Mouse (Mus musculus) CH12.LX (cell line): ENCODE data around the gene Hopx. TPM values are rescaled to one million over a fixed set of nuclear protein-coding genes. Genes with fewer than 3 reads are reported as not detected.

Source experiments
- DNase-seq: peaks from one replicate; pipeline ENCODE4 v3.0.0-alpha.2; 2013; ENCODE audit errors: extremely low read depth
- H3K27ac ChIP-seq: 2 replicates; pipeline ENCODE4 v1.5.1; 2012; ENCODE audit warnings: low read depth, mild to moderate bottlenecking, control low read depth, moderate library complexity; ENCODE audit not compliant: insufficient read depth
- H3K27me3 ChIP-seq: replicated peaks from 2 replicates; pipeline ENCODE3; 2012; ENCODE audit warnings: inconsistent platforms
- H3K36me3 ChIP-seq, 2 experiments: replicated peaks in 1 of 2; 2 replicates each; pipeline versions ENCODE3 to v1.6.1; 2012; ENCODE audit warnings: inconsistent platforms in 1 of 2, low read length in 1 of 2, mild to moderate bottlenecking in 1 of 2, mixed read lengths in 1 of 2, moderate library complexity in 1 of 2; ENCODE audit not compliant: control insufficient read depth in 1 of 2, insufficient read depth in 1 of 2
- H3K4me1 ChIP-seq, 2 experiments: 2 replicates each; pipeline ENCODE4 v1.6.1; 2012; ENCODE audit warnings: inconsistent platforms in 1 of 2, moderate library complexity in 1 of 2; ENCODE audit not compliant: insufficient read depth in 2 of 2, control insufficient read depth in 1 of 2
- H3K4me2 ChIP-seq: 2 replicates; pipeline ENCODE4 v1.6.1; 2012; ENCODE audit warnings: low read depth, mild to moderate bottlenecking, control low read depth; ENCODE audit not compliant: poor library complexity, insufficient read depth, severe bottlenecking
- H3K4me3 ChIP-seq, 3 experiments: fragments of 150-350 bp in 1 of 3; sonication (generic) in 1 of 3; replicated peaks in 1 of 3; 2 replicates each; pipeline versions ENCODE3 to v1.5.1; 2011 to 2012; ENCODE audit warnings: low read depth in 2 of 3, low read length in 2 of 3, mild to moderate bottlenecking in 2 of 3, moderate library complexity in 2 of 3, control low read depth in 1 of 3, improper control_type of control experiment in 1 of 3, inconsistent platforms in 1 of 3, mixed read lengths in 1 of 3; ENCODE audit not compliant: poor library complexity in 1 of 3
- H3K79me2 ChIP-seq: replicated peaks from 2 replicates; pipeline ENCODE4 v1.6.1; 2012; ENCODE audit warnings: mild to moderate bottlenecking, moderate library complexity; ENCODE audit not compliant: control insufficient read depth, poor library complexity, insufficient read depth, severe bottlenecking; ENCODE audit errors: extremely low read depth
- H3K9ac ChIP-seq: 2 replicates; pipeline ENCODE4 v1.6.1; 2012; ENCODE audit warnings: low read depth, mild to moderate bottlenecking, control low read depth, moderate library complexity; ENCODE audit not compliant: insufficient read depth
- H3K9me3 ChIP-seq: replicated peaks from 2 replicates; pipeline ENCODE3; 2012; ENCODE audit warnings: low read length, inconsistent platforms, mixed read lengths
- BHLHE40 ChIP-seq: IDR thresholded peaks from 2 replicates; pipeline ENCODE4 v1.6.1; 2011; ENCODE audit warnings: mild to moderate bottlenecking, low read depth, low read length, improper control_type of control experiment
- CHD1 ChIP-seq: IDR thresholded peaks from 2 replicates; pipeline ENCODE4 v1.6.1; 2012; ENCODE audit warnings: low read depth, low read length, improper control_type of control experiment, inconsistent platforms
- CHD2 ChIP-seq: IDR thresholded peaks from 2 replicates; pipeline ENCODE4 v1.6.1; 2011; ENCODE audit warnings: low read length, improper control_type of control experiment
- CTCF ChIP-seq, 2 experiments: IDR thresholded peaks in 1 of 2; conservative IDR thresholded peaks in 1 of 2; 2 replicates each; pipeline ENCODE4 v1.5.1; 2011 to 2012; ENCODE audit warnings: low read depth in 2 of 2, low read length in 2 of 2, improper control_type of control experiment in 1 of 2, inconsistent platforms in 1 of 2, mild to moderate bottlenecking in 1 of 2, moderate library complexity in 1 of 2
- E2F4 ChIP-seq: IDR thresholded peaks from 2 replicates; pipeline ENCODE4 v1.6.1; 2011; ENCODE audit warnings: low read depth, low read length, improper control_type of control experiment; ENCODE audit not compliant: insufficient replicate concordance
- ELF1 ChIP-seq: IDR thresholded peaks from 2 replicates; pipeline ENCODE4 v1.6.1; 2014; ENCODE audit warnings: low read depth, mild to moderate bottlenecking, inconsistent platforms, low read length, improper control_type of control experiment
- EP300 ChIP-seq: IDR thresholded peaks from 2 replicates; pipeline ENCODE4 v1.6.1; 2011; ENCODE audit warnings: low read length, improper control_type of control experiment
- ETS1 ChIP-seq: conservative IDR thresholded peaks from 2 replicates; pipeline ENCODE4 v1.6.1; 2012; ENCODE audit warnings: low read depth, mild to moderate bottlenecking, inconsistent platforms, low read length, improper control_type of control experiment, moderate library complexity
- GABPA ChIP-seq: IDR thresholded peaks from 2 replicates; pipeline ENCODE4 v1.6.1; 2012; ENCODE audit warnings: low read depth, low read length, improper control_type of control experiment, inconsistent platforms; ENCODE audit not compliant: insufficient replicate concordance
- JUN ChIP-seq: IDR thresholded peaks from 2 replicates; pipeline ENCODE4 v1.6.1; 2011; ENCODE audit warnings: low read depth, mild to moderate bottlenecking, low read length, improper control_type of control experiment, moderate library complexity; ENCODE audit not compliant: insufficient read depth
- JUND ChIP-seq: conservative IDR thresholded peaks from 2 replicates; pipeline ENCODE4 v1.6.1; 2011; ENCODE audit warnings: low read depth, low read length, improper control_type of control experiment
- MAFK ChIP-seq: IDR thresholded peaks from 2 replicates; pipeline ENCODE4 v1.6.1; 2011; ENCODE audit warnings: low read length, improper control_type of control experiment; ENCODE audit not compliant: insufficient replicate concordance
- MAX ChIP-seq: IDR thresholded peaks from 2 replicates; pipeline ENCODE4 v1.6.1; 2011; ENCODE audit warnings: low read length, improper control_type of control experiment
- MAZ ChIP-seq: IDR thresholded peaks from 2 replicates; pipeline ENCODE4 v1.6.1; 2012; ENCODE audit warnings: low read depth, mild to moderate bottlenecking, inconsistent platforms, low read length, improper control_type of control experiment, moderate library complexity
- MEF2A ChIP-seq: IDR thresholded peaks from 2 replicates; pipeline ENCODE4 v1.6.1; 2014; ENCODE audit warnings: low read depth, mild to moderate bottlenecking, inconsistent platforms, low read length, improper control_type of control experiment, borderline replicate concordance
- MYC ChIP-seq: IDR thresholded peaks from 2 replicates; pipeline ENCODE4 v1.6.1; 2011; ENCODE audit warnings: low read depth, mild to moderate bottlenecking, improper control_type of control experiment, low read length
- NRF1 ChIP-seq: IDR thresholded peaks from 2 replicates; pipeline ENCODE4 v1.6.1; 2014; ENCODE audit warnings: low read depth, mild to moderate bottlenecking, inconsistent platforms, low read length, improper control_type of control experiment, moderate library complexity
- PAX5 ChIP-seq: IDR thresholded peaks from 2 replicates; pipeline ENCODE4 v1.6.1; 2012; ENCODE audit warnings: low read length, inconsistent platforms, mixed read lengths
- POLR2A ChIP-seq: IDR thresholded peaks from 2 replicates; pipeline ENCODE4 v1.6.1; 2011; ENCODE audit warnings: low read depth, mild to moderate bottlenecking, improper control_type of control experiment, low read length
- POLR2AphosphoS2 ChIP-seq: IDR thresholded peaks from 2 replicates; pipeline ENCODE4 v1.6.1; 2011; ENCODE audit warnings: low read depth, low read length, improper control_type of control experiment
- SIN3A ChIP-seq: IDR thresholded peaks from 2 replicates; pipeline ENCODE4 v1.6.1; 2012; ENCODE audit warnings: low read length, improper control_type of control experiment, inconsistent platforms
- SMC3 ChIP-seq: IDR thresholded peaks from 2 replicates; pipeline ENCODE4 v1.6.1; 2011; ENCODE audit warnings: low read depth, low read length, improper control_type of control experiment
- TCF12 ChIP-seq: IDR thresholded peaks from 2 replicates; pipeline ENCODE4 v1.6.1; 2014; ENCODE audit warnings: low read depth, mild to moderate bottlenecking, inconsistent platforms, low read length, improper control_type of control experiment
- UBTF ChIP-seq: IDR thresholded peaks from 2 replicates; pipeline ENCODE4 v1.6.1; 2012; ENCODE audit warnings: low read depth, mild to moderate bottlenecking, inconsistent platforms, low read length, improper control_type of control experiment, moderate library complexity
- USF1 ChIP-seq: IDR thresholded peaks from 2 replicates; pipeline ENCODE4 v1.6.1; 2014; ENCODE audit warnings: low read depth, mild to moderate bottlenecking, inconsistent platforms, low read length, improper control_type of control experiment
- USF2 ChIP-seq: conservative IDR thresholded peaks from 2 replicates; pipeline ENCODE4 v1.6.1; 2011; ENCODE audit warnings: low read depth, low read length, improper control_type of control experiment
- ZC3H11A ChIP-seq: IDR thresholded peaks from 2 replicates; pipeline ENCODE4 v1.6.1; 2012; ENCODE audit warnings: low read depth, mild to moderate bottlenecking, inconsistent platforms, low read length, improper control_type of control experiment
- ZKSCAN1 ChIP-seq: IDR thresholded peaks from 2 replicates; pipeline ENCODE4 v1.6.1; 2012; ENCODE audit warnings: low read depth, inconsistent platforms, low read length, improper control_type of control experiment, borderline replicate concordance
- ZMIZ1 ChIP-seq: IDR thresholded peaks from 2 replicates; pipeline ENCODE4 v1.6.1; 2012; ENCODE audit warnings: low read depth, mild to moderate bottlenecking, inconsistent platforms, low read length, improper control_type of control experiment
- dilution Hi-C: fragments of 300-500 bp; cut with MboI; formaldehyde crosslinking; loops from 2 replicates; pipeline ENCODE4 v1.14.3; 2020; ENCODE audit warnings: low sequenced_read_pairs; ENCODE audit not compliant: extremely low pct_unique_long_range_greater_than_20kb, extremely low pct_ligation_motif_present
- in situ Hi-C: fragments of 300-500 bp; cut with MboI; formaldehyde crosslinking; loops from 3 replicates; pipeline ENCODE4 v1.14.3; 2019; ENCODE audit warnings: low sequenced_read_pairs, low pct_ligation_motif_present, low pct_unique_long_range_greater_than_20kb, mixed read lengths
- polyA plus RNA-seq: library from polyadenylated mRNA; unstranded; fragments of >175 nt; gene quantifications from 2 replicates; pipeline ENCODE4 v1.2.1, GENCODE M21; 2012; ENCODE audit warnings: low read depth; ENCODE audit not compliant: insufficient read length
- total RNA-seq, 2 experiments: library from RNA; depleted of rRNA; stranded (reverse); fragments of 300-350 nt in 1 of 2; fragments of >200 nt in 1 of 2; gene quantifications; 2 replicates each; pipeline ENCODE4 v1.2.3; 2012 to 2014

Gene Hopx
- total and polyA plus RNA-seq, 3 experiments: 15.1 to 26.4 (median 20.0) TPM

- Histone ChIP-seq H3K4me3 (no peak overlapping the region), H3K9me3 (no peaks in the 10 kb centered on the region), H3K27me3 (no peaks in the 10 kb centered on the region), H3K4me2 (no peak overlapping the region), H3K27ac (no peak overlapping the region), H3K79me2 (no peaks in the 10 kb centered on the region), H3K36me3 (no peaks in the 10 kb centered on the region), H3K4me1 (no peaks in the 10 kb centered on the region), H3K9ac (no peak overlapping the region)
- in situ Hi-C loops: no loop called here
- dilution Hi-C loops: no loop called here
- no peak for DNase-seq
- no peak for TF ChIP-seq UBTF
- TF ChIP-seq ELF1: no peak
- no peak for TF ChIP-seq POLR2AphosphoS2
- TF ChIP-seq GABPA: no peak
- TF ChIP-seq E2F4: no peak
- no peak for TF ChIP-seq JUN
- no peak for TF ChIP-seq ZKSCAN1
- TF ChIP-seq CHD2: no peak
- no peak for TF ChIP-seq MAX
- no peak for TF ChIP-seq MAZ
- no peak for TF ChIP-seq SIN3A
- TF ChIP-seq ETS1: no peak
- no peak for TF ChIP-seq SMC3
- TF ChIP-seq BHLHE40: no peak
- TF ChIP-seq MYC: no peak
These were observed 5.1 kb downstream of the Hopx start for GRCm38 (mm10) chr5:77109814-77110213.

GRCm38 (mm10) chr5:77108806-77109205 lies 6.1 kb downstream of the Hopx start:
- H3K4me3 ChIP-seq: no peak overlapping the region
- H3K4me1 ChIP-seq: no peaks in the 10 kb centered on the region
- no peaks in the 10 kb centered on the region for H3K79me2 ChIP-seq
- dilution Hi-C loops: no loop called here
- no peaks in the 10 kb centered on the region for H3K9me3 ChIP-seq
- H3K4me2 ChIP-seq: no peak overlapping the region
- no peaks in the 10 kb centered on the region for H3K36me3 ChIP-seq
- DNase-seq: no peak
- H3K9ac ChIP-seq: no peak overlapping the region
- TF ChIP-seq ETS1 (no peak), ZC3H11A (no peak), CTCF (conservative IDR thresholded peaks at IDR 0.05 in 1 of 2, IDR thresholded peaks at IDR 0.05 in 1 of 2; ENCODE audit: low read depth in 2 of 2, low read length in 2 of 2) (no peak), TCF12 (no peak), EP300 (no peak), E2F4 (no peak), MAFK (no peak), PAX5 (no peak), JUND (no peak), MEF2A (no peak), MAX (no peak), CHD1 (no peak), POLR2A (no peak), NRF1 (no peak), USF2 (no peak), USF1 (no peak), POLR2AphosphoS2 (no peak), ZMIZ1 (no peak), MYC (no peak), GABPA (no peak)
- no peaks in the 10 kb centered on the region for H3K27me3 ChIP-seq
- in situ Hi-C loops: no loop called here
- H3K27ac ChIP-seq: no peak overlapping the region
